Mouse (Mus musculus) heart, embryonic 10.5 days (tissue): ENCODE results near the gene Lrch4. TPM values are rescaled to one million over a fixed set of nuclear protein-coding genes. Genes with fewer than 3 reads are reported as not detected.
"Not testable (repeated sequence)": the region's sequence is repeated elsewhere in the genome, so short reads cannot be mapped to it uniquely, and the experiment has no call there.

Source experiments
- DNase-seq: peaks from one replicate; pipeline ENCODE4 v3.0.0-alpha.2; 2017; ENCODE audit warnings: low spot score
- H3K27ac ChIP-seq: fragments of 300-500 bp; sonication (generic); 2 replicates; pipeline ENCODE4 v1.5.1; 2016; ENCODE audit warnings: mild to moderate bottlenecking
- H3K27me3 ChIP-seq: fragments of 300-500 bp; sonication (generic); 2 replicates; pipeline ENCODE4 v1.6.1; 2016; ENCODE audit warnings: mild to moderate bottlenecking; ENCODE audit not compliant: poor library complexity, insufficient read depth, severe bottlenecking
- H3K36me3 ChIP-seq: fragments of 300-500 bp; sonication (generic); 2 replicates; pipeline ENCODE4 v1.6.1; 2016; ENCODE audit warnings: mild to moderate bottlenecking, moderate library complexity
- H3K4me1 ChIP-seq: fragments of 300-500 bp; sonication (generic); 2 replicates; pipeline ENCODE4 v1.6.1; 2016; ENCODE audit warnings: mild to moderate bottlenecking
- H3K4me3 ChIP-seq: fragments of 300-500 bp; sonication (generic); 2 replicates; pipeline ENCODE4 v1.5.1; 2016; ENCODE audit warnings: mild to moderate bottlenecking, moderate library complexity
- H3K9me3 ChIP-seq: fragments of 300-500 bp; sonication (generic); 2 replicates; pipeline ENCODE4 v1.6.1; 2016; ENCODE audit warnings: mild to moderate bottlenecking, moderate library complexity
- whole genome bisulfite sequencing: fragments of 180-500 bp; shearing (Covaris S2); methylation state at CpG from one replicate; pipeline ENCODE4 v1.1.7; 2016; 5-methylcytosine and 5-hydroxymethylcytosine counted together
- polyA plus RNA-seq: library from polyadenylated mRNA; unstranded; fragments of >200 nt; fragmentation: Nextera tagmentation; extraction: Ambion mirVana; gene quantifications from 2 replicates; pipeline ENCODE4 v1.2.1, GENCODE M21; 2016

Gene Lrch4
- polyA plus RNA-seq, 1 experiment from 2014 or later: 23.3 TPM

GRCm38 (mm10) chr5:137600619-137601364, 28.1 kb upstream of the Lrch4 start, which contains the start of gene Mospd3:
Gene Mospd3 (minus strand): TSS chr5:137601058.
- WGBS: under 1% methylated on average over 41 of the region's 41 CpGs
- Histone ChIP-seq H3K9me3 (no peaks in the 10 kb centered on the region), H3K4me1 (peaks cover 24% of the 10 kb centered on the region), H3K27me3 (no peaks in the 10 kb centered on the region), H3K27ac (peak within 1 kb of the TSS; percentile 96), H3K36me3 (peaks cover 26% of the 10 kb centered on the region), H3K4me3 (peak within 1 kb of the TSS; percentile 85)
- DNase-seq: peak; percentile 99

DNA sequence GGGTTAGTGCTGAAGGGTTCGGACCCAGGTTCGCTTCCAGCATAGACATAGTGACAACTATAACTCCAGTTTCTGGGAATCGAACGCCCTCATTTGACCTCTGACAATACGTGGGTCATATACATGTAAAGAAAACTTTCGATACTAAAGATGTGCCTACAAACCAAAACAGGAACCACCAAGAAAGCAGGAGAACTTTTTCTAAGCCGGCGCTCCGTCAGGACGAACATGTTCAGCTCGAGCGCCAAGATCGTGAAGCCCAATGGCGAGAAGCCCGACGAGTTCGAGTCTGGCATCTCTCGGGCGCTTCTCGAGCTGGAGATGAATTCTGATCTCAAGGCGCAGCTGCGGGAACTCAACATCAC, 27.6 kb upstream of the Lrch4 start:
- Histone ChIP-seq H3K27me3 (no peaks in the 10 kb centered on the region), H3K9me3 (no peaks in the 10 kb centered on the region), H3K27ac (peak overlapping the region; percentile 96), H3K4me3 (peak overlapping the region; percentile 85), H3K4me1 (peaks cover 24% of the 10 kb centered on the region), H3K36me3 (peaks cover 31% of the 10 kb centered on the region)
- under 1% methylated on average over 22 of the region's 22 CpGs for WGBS
- no peak for DNase-seq

DNA sequence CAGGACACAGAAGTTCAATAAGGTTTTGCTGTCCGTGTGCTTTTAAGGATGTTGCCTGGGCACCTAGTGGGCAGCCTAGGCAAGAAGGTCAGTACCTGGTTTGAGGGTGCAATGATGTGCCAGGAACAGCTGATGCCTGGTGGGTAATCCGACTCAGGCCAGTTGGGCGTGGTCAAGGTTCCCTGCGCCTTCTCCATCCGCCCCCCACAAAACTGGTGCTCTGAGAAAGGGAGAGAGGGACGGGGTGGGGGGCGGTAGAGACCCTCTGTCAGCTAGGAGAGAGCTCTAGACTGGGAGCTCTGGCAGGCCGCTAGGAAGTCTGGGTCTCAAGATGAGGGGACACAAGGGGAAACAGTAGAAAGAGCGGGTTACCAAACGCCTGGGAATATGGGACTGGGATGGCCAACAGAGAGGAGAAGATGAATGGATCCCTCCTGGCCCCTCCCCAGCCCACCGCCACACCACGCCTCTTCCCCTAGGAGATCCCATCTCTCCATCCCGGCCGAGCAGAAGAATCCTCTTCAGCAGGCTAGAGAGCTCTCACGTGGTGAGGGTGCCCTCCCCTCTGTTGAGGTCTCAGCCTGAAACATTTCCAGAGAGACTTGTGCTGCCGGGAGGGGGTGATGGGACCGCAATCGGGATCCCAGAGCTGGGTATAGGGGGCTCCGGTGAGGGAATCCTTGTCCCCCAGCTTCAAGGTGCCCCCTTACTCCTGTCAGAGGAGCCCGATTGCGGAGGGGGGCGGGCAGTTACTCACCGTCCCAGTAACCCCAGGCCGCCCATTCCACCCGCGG, 20.9 kb upstream of the Lrch4 start:
- peaks cover 41% of the 10 kb centered on the region for H3K36me3 ChIP-seq
- H3K4me3 ChIP-seq: peak overlapping the region; percentile 52
- H3K27me3 ChIP-seq: peaks cover 16% of the 10 kb centered on the region
- peaks cover 50% of the 10 kb centered on the region for H3K4me1 ChIP-seq
- DNase-seq: no peak
- H3K27ac ChIP-seq: peak overlapping the region; percentile 72
- H3K9me3 ChIP-seq: no peaks in the 10 kb centered on the region
- WGBS: 17% methylated on average over 26 of the region's 26 CpGs

DNA sequence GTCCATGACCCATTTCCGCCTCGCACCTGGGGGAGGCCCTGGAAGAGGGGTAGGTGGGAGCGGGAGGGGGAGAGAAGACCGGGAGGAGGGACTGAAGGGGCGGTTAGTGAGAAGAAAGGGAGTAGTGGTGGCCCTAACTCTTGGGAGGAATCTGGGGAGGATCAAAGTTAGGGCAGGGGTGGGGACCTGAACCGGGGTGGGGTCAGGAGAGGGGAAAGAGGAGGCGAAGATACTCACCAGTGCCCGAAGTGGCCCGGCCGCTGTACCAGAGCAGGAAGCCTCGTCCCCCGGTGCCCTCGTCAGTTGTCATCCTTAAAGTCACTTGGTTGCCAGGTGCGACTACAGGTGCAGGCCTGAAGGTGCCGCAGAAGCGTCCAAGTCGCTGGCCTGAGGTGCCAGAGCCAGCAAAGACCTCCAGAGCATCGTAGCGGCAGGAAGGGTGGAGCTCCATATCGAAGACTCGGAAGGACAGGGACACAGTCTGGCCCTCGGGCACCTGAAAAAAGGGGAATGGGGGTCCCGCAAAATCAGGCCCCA, 20.2 kb upstream of the Lrch4 start:
- Histone ChIP-seq H3K27ac (peak overlapping the region; percentile 72), H3K9me3 (no peaks in the 10 kb centered on the region), H3K36me3 (peaks cover 39% of the 10 kb centered on the region), H3K4me3 (peak overlapping the region; percentile 52), H3K4me1 (peaks cover 57% of the 10 kb centered on the region), H3K27me3 (peaks cover 16% of the 10 kb centered on the region)
- DNase-seq: no peak
- 15% methylated on average over 23 of the region's 23 CpGs for WGBS

DNA sequence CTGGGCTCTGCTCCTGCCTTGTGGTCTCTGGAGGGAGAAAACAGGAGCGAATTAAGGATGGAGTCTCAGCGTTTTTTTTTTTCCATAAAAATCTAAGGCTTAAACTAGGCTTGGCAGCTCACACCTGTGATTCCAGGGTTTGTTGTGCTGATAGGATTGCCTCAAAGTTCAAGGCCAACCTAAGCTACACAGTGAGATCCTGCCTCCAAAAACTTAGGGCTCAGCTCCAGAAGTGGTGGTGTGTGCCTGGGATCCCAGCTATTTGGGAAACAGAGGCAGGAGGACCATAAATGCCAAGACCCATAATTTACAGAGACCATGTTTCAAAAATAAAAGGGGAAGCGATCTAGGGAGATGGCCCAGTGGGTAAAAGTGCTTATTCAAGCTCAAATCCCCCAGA, 19.6 kb upstream of the Lrch4 start:
- DNase-seq: no peak
- Histone ChIP-seq H3K36me3 (peaks cover 34% of the 10 kb centered on the region), H3K27ac (peak overlapping the region; percentile 93; the same call in 1 of the 2 replicates), H3K4me3 (peak overlapping the region; percentile 52; the same call in 1 of the 2 replicates), H3K9me3 (no peaks in the 10 kb centered on the region), H3K4me1 (peaks cover 60% of the 10 kb centered on the region), H3K27me3 (peaks cover 16% of the 10 kb centered on the region)
- WGBS: 61% methylated on average over 3 of the region's 3 CpGs

DNA sequence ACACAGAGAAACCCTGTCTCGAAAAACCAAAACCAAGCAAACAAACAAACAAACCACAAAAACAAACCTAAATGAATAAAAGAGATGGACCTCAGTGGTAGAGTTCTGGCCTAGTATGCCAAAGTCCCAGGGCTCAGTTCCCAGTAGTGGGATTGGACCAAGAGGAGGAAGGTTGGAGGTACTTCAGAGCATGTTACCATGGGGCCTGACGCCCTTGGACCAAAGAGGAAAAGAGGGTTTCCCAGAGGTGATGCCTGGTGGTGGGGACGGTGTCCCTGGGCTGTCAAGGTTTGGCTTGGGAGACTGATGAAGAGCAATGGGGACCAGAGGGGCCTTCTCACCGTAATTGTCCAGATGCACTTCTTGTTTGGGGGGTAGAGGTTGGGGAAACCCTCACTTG, 18.9 kb upstream of the Lrch4 start:
- H3K4me1 ChIP-seq: peaks cover 60% of the 10 kb centered on the region
- H3K36me3 ChIP-seq: peaks cover 29% of the 10 kb centered on the region
- H3K27me3 ChIP-seq: peaks cover 16% of the 10 kb centered on the region
- H3K9me3 ChIP-seq: no peaks in the 10 kb centered on the region
- H3K27ac ChIP-seq: peak overlapping the region; percentile 93
- WGBS: 58% methylated on average over 4 of the region's 4 CpGs
- DNase-seq: no peak
- H3K4me3 ChIP-seq: peak overlapping the region; percentile 54

DNA sequence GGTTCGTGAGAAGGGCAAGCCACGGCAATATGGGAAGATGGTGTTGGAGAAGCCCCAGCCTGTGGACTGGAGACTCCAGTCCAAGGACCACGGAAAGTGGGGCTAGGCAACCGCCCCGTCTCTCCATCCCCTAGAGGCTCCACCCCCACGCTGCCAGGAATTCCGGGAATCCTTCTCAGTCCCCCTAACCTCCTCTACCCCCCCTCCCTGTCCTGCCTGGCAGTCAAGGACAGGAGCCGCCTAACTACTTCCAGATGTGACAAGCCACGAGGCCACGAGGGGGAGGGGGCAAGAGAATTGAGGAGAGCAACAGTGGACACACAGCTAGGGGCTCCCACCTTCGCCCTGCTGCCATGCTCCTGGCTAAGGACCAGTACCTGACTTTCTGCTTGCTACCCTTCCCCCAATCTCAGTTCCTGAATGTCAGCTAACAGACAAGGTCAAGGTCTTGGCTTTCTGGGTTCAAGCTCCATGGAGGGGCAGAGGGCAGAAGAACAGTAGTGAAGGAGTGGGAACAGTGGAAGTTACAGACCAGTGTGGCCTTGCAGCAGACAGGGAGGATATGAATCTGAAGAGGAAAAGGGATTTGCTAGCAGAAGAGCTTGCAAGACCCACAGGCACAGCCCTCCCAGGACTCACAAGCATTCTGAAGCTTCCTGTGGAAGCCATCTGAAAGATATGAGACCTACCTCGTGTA, 18.2 kb upstream of the Lrch4 start:
- WGBS: 9% methylated on average over 12 of the region's 12 CpGs
- DNase-seq: peak; percentile 88
- peaks cover 60% of the 10 kb centered on the region for H3K4me1 ChIP-seq

GRCm38 (mm10) chr5:137611245-137611602, 17.7 kb upstream of the Lrch4 start:
- Histone ChIP-seq H3K4me3 (peak overlapping the region; percentile 54), H3K27me3 (peaks cover 16% of the 10 kb centered on the region), H3K36me3 (peaks cover 17% of the 10 kb centered on the region), H3K27ac (peak overlapping the region; percentile 93), H3K4me1 (peaks cover 60% of the 10 kb centered on the region), H3K9me3 (no peaks in the 10 kb centered on the region)
- peak; percentile 85 for DNase-seq
- 0% methylated on average over 6 of the region's 6 CpGs for WGBS

More for the DNA sequence above, 18.2 kb upstream of the Lrch4 start:
- peaks cover 16% of the 10 kb centered on the region for H3K27me3 ChIP-seq
- H3K36me3 ChIP-seq: peaks cover 22% of the 10 kb centered on the region
- H3K27ac ChIP-seq: peak overlapping the region; percentile 93
- H3K9me3 ChIP-seq: no peaks in the 10 kb centered on the region
- H3K4me3 ChIP-seq: peak overlapping the region; percentile 54

DNA sequence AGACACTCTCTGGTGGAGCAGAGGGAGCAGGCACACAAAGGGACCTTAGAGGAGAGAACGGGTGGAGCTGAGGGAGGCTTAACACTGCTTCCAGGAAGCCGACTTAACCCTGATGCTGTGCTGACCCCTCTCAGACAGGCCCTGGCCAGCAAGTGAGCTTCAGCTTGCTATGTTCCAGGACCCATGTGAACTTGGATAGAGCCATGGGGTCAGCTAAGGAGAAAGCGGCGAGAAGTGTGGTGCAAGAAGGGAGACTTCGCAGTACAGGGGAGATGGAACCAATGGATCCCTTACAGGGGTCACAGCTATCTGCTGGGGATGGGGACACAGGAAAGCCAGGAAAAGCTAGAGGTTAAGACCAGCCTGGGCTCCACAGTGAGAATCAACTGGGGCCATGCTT, 15.8 kb upstream of the Lrch4 start:
- no peak overlapping the region for H3K4me3 ChIP-seq
- DNase-seq: no peak
- H3K9me3 ChIP-seq: no peaks in the 10 kb centered on the region
- H3K36me3 ChIP-seq: no peaks in the 10 kb centered on the region
- H3K27me3 ChIP-seq: peaks cover 15% of the 10 kb centered on the region
- peak overlapping the region; percentile 93 for H3K27ac ChIP-seq
- H3K4me1 ChIP-seq: peaks cover 56% of the 10 kb centered on the region
- 69% methylated on average over 5 of the region's 5 CpGs for WGBS

GRCm38 (mm10) chr5:137613550-137613949, 15.4 kb upstream of the Lrch4 start, which contains the start of gene Pcolce:
Gene Pcolce (minus strand): TSS chr5:137613784.
- WGBS: 32% methylated on average over 11 of the region's 11 CpGs
- H3K4me1 ChIP-seq: peaks cover 51% of the 10 kb centered on the region
- no peak for DNase-seq
- no peaks in the 10 kb centered on the region for H3K36me3 ChIP-seq
- H3K9me3 ChIP-seq: no peaks in the 10 kb centered on the region
- H3K4me3 ChIP-seq: no peak within 1 kb of the TSS
- H3K27me3 ChIP-seq: peaks cover 12% of the 10 kb centered on the region
- H3K27ac ChIP-seq: peak within 1 kb of the TSS; percentile 93

DNA sequence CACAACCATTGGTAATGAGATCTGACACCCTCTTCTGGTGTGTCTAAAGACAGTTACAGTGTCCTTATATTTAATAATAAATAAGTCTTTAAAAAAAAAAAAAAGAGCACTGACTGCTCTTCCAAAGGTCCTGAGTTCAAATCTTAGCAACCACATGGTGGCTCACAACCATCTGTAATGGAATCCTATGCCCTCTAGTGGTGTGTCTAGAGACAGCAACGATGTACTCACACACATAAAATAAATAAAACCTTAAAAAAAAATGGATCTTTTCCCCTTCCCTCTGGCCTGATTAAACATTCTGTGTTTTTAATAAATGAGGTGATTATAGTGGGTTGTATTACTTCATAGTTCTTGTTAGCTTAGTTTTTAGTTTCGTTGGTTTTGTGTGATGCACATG, 14.0 kb upstream of the Lrch4 start:
- H3K4me3 ChIP-seq, H3K9me3 ChIP-seq, DNase-seq, H3K27ac ChIP-seq, H3K36me3 ChIP-seq: not testable (repeated sequence)
- WGBS: 87% methylated on average over 2 of the region's 2 CpGs
- Histone ChIP-seq H3K4me1 (peaks cover 42% of the 10 kb centered on the region), H3K27me3 (peaks cover 18% of the 10 kb centered on the region)

DNA sequence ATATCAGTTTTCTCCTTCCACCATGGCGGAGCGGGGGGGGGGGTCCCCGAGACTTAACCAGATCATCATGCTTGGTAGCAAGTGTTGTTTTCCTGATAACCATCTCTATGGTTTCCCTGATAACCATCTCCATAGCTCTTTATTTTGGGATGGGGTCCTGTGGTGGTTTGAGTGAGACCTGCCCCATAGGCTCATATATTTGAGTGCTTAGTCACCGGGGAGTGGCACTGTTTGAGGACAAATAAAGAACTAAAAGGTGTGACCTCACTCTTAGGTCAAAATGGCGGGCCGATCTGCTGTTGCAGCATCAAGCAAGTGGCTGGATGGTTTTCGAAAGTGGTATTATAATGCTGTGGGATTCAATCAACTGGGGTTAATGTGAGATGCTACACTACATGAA, 13.6 kb upstream of the Lrch4 start:
- Histone ChIP-seq H3K36me3 (no peaks in the 10 kb centered on the region), H3K27ac (no peak overlapping the region), H3K4me1 (peaks cover 37% of the 10 kb centered on the region), H3K4me3 (no peak overlapping the region), H3K27me3 (peaks cover 18% of the 10 kb centered on the region), H3K9me3 (no peaks in the 10 kb centered on the region)
- no peak for DNase-seq
- 84% methylated on average over 7 of the region's 7 CpGs for WGBS
